Mouse (Mus musculus): ENCODE results near the gene Ccdc148. TPM values are rescaled to one million over a fixed set of nuclear protein-coding genes. Genes with fewer than 3 reads are reported as not detected.

Ccdc148 gene
- total RNA-seq, 2 experiments from 2014 or later, result 0.86 to 0.99 TPM

GRCm38 (mm10) chr2:59179487-59179886, 19.0 kb upstream of the Ccdc148 start:
- no peak for DNase-seq

GRCm38 (mm10) chr2:59178960-59179359, 18.5 kb upstream of the Ccdc148 start:
- DNase-seq, result no peak

- DNase-seq, result no peak
These were observed 17.7 kb upstream of the Ccdc148 start for GRCm38 (mm10) chr2:59178191-59178590.

DNA sequence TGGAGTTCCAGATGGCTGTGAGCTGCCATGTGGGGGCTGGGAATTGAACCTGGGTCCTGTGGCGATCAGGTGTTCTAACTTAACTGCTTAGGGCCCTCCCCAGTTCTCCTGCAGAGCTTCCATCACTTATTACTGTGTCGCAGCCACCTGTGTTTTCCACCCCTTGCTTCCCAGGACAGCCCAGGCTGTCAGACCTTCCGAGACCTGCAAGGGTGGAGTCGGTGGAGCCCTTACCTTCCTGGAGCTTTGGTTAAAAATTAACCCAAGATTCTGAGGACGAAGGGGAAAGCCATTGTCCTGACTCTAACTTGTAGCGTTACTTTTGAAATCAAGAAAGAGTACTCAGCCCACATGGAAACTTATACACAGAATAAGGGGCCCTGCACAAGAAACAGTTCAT, 15.4 kb upstream of the Ccdc148 start:
- no peak for DNase-seq

DNA sequence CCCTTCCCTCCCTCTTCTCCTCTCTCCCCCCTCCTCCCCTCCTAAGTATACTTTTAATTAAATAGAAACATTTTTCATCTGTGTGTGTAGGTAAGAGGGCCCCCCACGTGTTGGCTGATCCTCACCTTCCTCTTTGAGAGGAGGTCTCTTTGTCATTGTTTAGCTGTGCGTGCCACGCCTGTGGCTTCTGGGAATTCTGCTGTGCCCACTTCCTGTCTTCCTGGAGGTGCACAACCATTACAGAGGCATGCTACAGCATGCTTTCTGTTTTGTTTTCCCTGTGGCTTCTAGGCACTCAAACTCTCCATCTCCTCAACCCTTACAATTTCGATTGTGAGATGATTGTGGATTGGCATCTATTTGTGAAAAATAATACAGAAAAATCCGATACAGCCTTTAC, 11.1 kb upstream of the Ccdc148 start:
- no peak for DNase-seq

- DNase-seq, result no peak
These were observed 10.1 kb upstream of the Ccdc148 start for GRCm38 (mm10) chr2:59170593-59170992.

GRCm38 (mm10) chr2:59170208-59170589, 9.7 kb upstream of the Ccdc148 start:
- no peak for DNase-seq

DNA sequence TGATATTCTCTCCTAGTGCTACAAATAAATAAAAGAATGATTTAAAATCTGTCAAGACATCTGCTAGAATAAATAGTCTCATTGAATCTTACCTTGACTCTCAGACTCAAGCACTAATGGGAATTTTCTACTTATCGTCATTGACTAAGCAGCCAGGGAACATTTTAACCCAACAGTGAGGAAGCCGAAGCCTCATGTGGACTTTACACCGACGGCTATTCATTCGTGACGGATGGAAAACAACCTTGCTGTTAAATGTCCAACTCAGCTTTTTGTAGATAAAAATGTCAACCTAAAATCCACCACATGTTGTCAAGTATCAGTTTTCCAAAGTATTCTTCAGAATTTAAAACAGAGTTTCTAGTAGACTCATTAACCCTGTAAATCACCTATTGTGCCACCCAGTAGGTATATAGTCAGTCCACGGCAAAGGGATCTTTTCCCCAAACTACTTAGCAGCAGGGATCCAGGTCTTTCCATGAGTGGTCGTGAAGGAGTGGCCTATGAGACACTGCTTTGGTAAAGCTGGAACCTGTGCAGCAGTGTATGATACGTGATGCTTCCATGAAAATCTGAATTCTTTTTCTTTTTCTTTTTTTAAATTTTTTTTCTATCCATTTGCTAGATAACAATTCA, 9.2 kb upstream of the Ccdc148 start:
- DNase-seq, result no peak

GRCm38 (mm10) chr2:59167830-59168229, 7.3 kb upstream of the Ccdc148 start:
- DNase-seq, result no peak

GRCm38 (mm10) chr2:59166976-59167375, 6.5 kb upstream of the Ccdc148 start:
- no peak for DNase-seq

DNA sequence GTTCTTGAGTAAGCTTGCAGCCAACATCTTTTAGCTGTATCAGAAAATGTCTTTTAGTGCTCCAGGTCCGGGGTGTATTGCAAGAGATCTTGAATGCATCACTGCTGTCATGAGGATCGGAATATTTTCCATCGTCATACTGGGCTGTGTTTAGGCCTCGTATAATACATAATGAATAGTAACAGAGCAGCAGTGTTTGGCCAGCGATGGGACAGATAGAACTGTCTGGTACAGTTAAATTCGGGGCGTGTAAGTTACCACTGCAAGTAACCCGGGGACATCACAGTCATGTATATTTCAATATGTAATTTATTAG, 1.8 kb upstream of the Ccdc148 start:
- no peak for DNase-seq

DNA sequence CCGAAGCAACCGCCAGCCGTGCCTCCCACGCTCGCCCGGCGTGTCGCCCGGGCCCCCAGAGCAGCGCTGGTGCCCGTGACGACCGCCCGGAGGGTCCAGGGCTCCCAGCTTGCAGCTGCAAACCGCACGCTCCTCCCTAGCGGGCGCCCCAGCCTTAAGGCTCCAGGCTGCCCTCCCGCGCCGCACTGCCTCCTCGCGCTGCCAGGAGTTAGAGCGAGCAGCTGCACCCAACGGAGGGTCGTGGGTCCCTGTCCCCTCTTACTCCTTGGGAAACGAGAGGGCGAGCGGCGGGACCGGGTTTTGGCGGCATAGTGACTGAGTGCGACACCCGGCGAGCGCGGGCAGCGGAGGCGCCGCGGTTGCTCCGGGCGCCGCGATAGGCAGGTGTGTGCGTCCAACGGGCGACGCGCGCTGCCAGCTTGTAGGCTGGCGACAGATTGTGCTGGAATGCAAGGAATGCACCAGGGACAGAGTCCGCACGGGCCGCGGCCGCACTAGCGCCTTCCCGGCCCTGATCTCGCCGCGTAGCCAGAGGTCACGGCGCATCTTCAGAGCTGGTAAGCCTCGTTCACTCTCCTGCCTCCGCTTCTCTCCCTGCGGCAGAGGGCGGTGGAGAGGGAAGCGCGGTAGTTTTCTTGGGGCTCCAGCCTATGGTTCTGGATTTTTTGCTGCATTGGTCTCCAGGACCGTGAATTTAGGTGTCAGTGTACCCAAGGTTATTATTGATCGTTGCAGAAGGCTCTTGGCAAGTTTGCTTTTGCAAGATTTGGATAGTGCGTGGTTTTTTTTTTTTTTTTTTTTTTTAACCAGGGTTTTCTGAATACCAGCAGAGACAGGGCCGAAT, 1.2 kb upstream of the Ccdc148 start:
- peak; percentile 80 to 84 for DNase-seq

GRCm38 (mm10) chr2:59161021-59161440, 548 bp upstream of the Ccdc148 start:
- DNase-seq, result peak in 1 of 2 experiments; percentile 53

GRCm38 (mm10) chr2:59159961-59160604, 400 bp downstream of the Ccdc148 start:
- peak; percentile 5 to 11 for DNase-seq

DNA sequence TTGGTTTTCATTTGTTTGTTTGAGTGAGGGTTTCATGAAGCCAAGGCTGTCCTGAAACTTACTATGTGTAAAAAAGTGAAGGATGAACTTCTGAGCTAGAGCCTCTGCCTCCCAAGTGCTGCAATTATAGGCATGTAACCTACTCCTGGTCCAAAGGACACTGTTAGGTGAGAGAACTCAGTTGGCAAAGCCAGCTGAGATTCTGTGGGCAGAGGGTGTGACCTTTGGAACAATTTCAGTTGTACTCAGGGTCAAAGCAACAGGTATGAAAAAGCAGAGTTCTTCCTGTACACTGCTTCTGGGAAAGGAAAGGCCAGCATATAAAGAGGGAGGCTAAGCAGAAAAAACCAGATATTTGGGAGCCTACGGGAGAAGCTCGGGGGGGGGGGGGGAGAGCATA, 2.4 kb downstream of the Ccdc148 start:
- no peak for DNase-seq

DNA sequence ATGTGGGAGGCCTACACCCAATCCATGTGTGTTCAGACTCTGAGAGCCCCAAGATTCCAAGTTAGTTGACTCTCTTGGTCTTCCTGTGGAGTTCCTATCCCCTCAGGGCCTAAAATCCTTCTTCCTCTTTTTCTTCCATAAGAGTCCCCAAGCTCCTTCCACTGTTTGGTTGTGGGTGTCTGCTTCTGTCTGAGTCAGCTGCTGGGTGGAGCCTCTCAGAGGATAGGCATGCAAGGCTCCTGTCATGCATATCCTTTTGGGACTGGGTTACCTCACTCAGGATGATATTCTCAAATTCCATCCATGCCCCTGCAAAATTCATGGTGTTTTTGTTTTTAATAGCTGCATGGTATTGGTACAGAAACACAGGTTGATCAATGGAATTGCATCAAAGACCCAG, 5.1 kb downstream of the Ccdc148 start:
- no peak for DNase-seq

- no peak for DNase-seq
These were observed 29.4 kb downstream of the Ccdc148 start for GRCm38 (mm10) chr2:59131044-59131443.

- no peak for DNase-seq
These were observed 30.7 kb downstream of the Ccdc148 start for GRCm38 (mm10) chr2:59129821-59130220.

- DNase-seq, result no peak
These were observed 31.5 kb downstream of the Ccdc148 start for GRCm38 (mm10) chr2:59129023-59129422.

- DNase-seq, result no peak
These were observed 104.8 kb downstream of the Ccdc148 start for GRCm38 (mm10) chr2:59055615-59056145.

DNA sequence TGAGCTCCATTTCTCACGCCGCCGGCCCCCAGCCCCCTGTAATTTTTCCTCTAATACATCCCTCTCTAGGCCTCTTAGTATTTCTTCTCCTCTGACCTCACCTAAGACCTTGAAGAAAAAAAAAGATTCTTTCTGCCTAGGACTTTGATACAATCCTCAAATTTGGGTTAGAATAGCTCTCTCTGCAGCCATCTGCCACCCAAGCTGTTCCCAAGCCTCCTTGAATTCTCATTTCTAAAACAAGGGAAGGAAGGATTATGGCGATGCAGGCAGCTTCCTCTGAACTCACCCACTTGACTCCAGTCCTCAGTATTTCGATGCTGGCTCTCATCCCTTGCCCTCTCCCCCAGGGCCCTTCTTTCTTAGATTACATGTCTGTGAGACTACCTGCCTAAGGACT, 106.1 kb downstream of the Ccdc148 start:
- DNase-seq, result no peak

- DNase-seq, result no peak
These were observed 106.9 kb downstream of the Ccdc148 start for GRCm38 (mm10) chr2:59053461-59054039.
